Mouse (Mus musculus) left cerebral cortex, postnatal 4 days (tissue): Measurements from ENCODE around the gene Nhsl1. TPM values are rescaled to one million over a fixed set of nuclear protein-coding genes. Genes with fewer than 3 reads are reported as not detected.
"Not testable (repeated sequence)": the region's sequence is repeated elsewhere in the genome, so short reads cannot be mapped to it uniquely, and the experiment has no call there.

Experiments
- DNase-seq: peaks from one replicate; pipeline ENCODE4 v3.0.0-alpha.2; 2022
- intact Hi-C: fragments of 180-260 bp; cut with DNase I; formaldehyde crosslinking; loops from one replicate; pipeline ENCODE4 v1.15.1; 2025
- total RNA-seq, 2 experiments: library from RNA; stranded (reverse); gene quantifications; 2 replicates each; pipeline ENCODE4 v1.2.3; 2021

Nhsl1 gene
- total RNA-seq, 2 experiments from 2014 or later = 27.5 to 27.9 TPM

GRCm38 (mm10) chr10:18526184-18526850 is 207.5 kb downstream of the Nhsl1 start:
- intact Hi-C loops = loop anchor here (5.0 kb wide), 2 partner anchors 74 to 134 kb away; no protein-coding TSS in a partner anchor
- DNase-seq = peak; percentile 90

- no peak for DNase-seq
- intact Hi-C loops = loop anchor here (5.0 kb wide), 2 partner anchors 75 to 135 kb away; no protein-coding TSS in a partner anchor
Observed at GRCm38 (mm10) chr10:18526851-18527675, 208.3 kb downstream of the Nhsl1 start.

- DNase-seq = no peak
Observed at GRCm38 (mm10) chr10:18527766-18528165, 209.0 kb downstream of the Nhsl1 start.

GRCm38 (mm10) chr10:18528475-18528874 is 209.7 kb downstream of the Nhsl1 start:
- intact Hi-C loops = loop anchor here (5.0 kb wide), 2 partner anchors 76 to 136 kb away; no protein-coding TSS in a partner anchor
- no peak for DNase-seq

More at GRCm38 (mm10) chr10:18527766-18528165, 209.0 kb downstream of the Nhsl1 start:
- intact Hi-C loops = loop anchor here (5.0 kb wide), 2 partner anchors 75 to 135 kb away; no protein-coding TSS in a partner anchor

GRCm38 (mm10) chr10:18529177-18529576 is 210.4 kb downstream of the Nhsl1 start:
- DNase-seq = no peak
- intact Hi-C loops = loop anchor here (5.0 kb wide), 2 partner anchors 77 to 137 kb away; no protein-coding TSS in a partner anchor

- intact Hi-C loops = loop anchor here (5.0 kb wide), 1 partner anchor 283 kb away; no protein-coding TSS in a partner anchor
- DNase-seq = no peak
Observed at GRCm38 (mm10) chr10:18530161-18530560, 211.4 kb downstream of the Nhsl1 start.

- intact Hi-C loops = loop anchor here (5.0 kb wide), 1 partner anchor 285 kb away; no protein-coding TSS in a partner anchor
- no peak for DNase-seq
Observed at GRCm38 (mm10) chr10:18532293-18532692, 213.5 kb downstream of the Nhsl1 start.

GRCm38 (mm10) chr10:18536889-18537288 is 218.1 kb downstream of the Nhsl1 start:
- DNase-seq = no peak
- intact Hi-C loops = no loop called here

GRCm38 (mm10) chr10:18545309-18545708 is 226.5 kb downstream of the Nhsl1 start:
- intact Hi-C loops = loop anchor here (10.0 kb wide), 1 partner anchor 299 kb away; the partner anchor contains the start of gene Perp
- no peak for DNase-seq

GRCm38 (mm10) chr10:18545813-18546235 is 227.0 kb downstream of the Nhsl1 start, which contains the start of gene Hebp2:
Hebp2 (minus strand) TSS chr10:18546076.
- intact Hi-C loops = loop anchor here (10.0 kb wide), 1 partner anchor 299 kb away; the partner anchor contains the start of gene Perp
- peak; percentile 84 for DNase-seq

GRCm38 (mm10) chr10:18547381-18547780 is 228.6 kb downstream of the Nhsl1 start:
- intact Hi-C loops = loop anchor here (10.0 kb wide), 1 partner anchor 297 kb away; the partner anchor contains the start of gene Perp
- no peak for DNase-seq

- intact Hi-C loops = loop anchor here (10.0 kb wide), 1 partner anchor 295 kb away; the partner anchor contains the start of gene Perp
- DNase-seq = peak; percentile 37
Observed at GRCm38 (mm10) chr10:18549321-18550216, 230.8 kb downstream of the Nhsl1 start.

- DNase-seq, intact Hi-C loops: not testable (repeated sequence)
Observed at GRCm38 (mm10) chr10:18559076-18559475, 240.3 kb downstream of the Nhsl1 start.

GRCm38 (mm10) chr10:18561445-18561844 is 242.7 kb downstream of the Nhsl1 start:
- DNase-seq = no peak
- intact Hi-C loops = no loop called here

GRCm38 (mm10) chr10:18562940-18563339 is 244.2 kb downstream of the Nhsl1 start:
- peak; percentile 58 for DNase-seq
- intact Hi-C loops = no loop called here

- intact Hi-C loops = no loop called here
- no peak for DNase-seq
Observed at GRCm38 (mm10) chr10:18572581-18572980, 253.8 kb downstream of the Nhsl1 start.
